ENCODE assay signal across 32 mouse cellular contexts in the genomic region with DNA sequence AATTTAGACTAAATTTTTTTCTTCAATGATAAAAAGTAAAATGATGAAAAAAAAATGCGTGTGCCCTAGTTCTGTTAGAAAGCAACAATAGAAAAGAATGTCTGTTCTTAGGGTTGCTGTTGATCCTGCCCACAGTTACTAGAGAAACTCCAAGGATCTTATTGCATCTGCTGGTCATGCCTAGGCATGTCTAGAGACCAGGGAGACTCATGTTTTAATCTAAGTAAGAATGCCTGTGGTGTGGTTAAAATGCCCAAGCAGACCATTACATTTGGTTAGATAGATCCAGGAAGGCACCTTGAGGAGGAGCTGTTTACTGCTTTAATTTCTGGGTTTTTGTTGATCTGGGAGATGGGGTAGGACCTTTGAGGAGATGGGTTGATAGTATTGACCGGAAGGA. TPM values are rescaled to one million over a fixed set of nuclear protein-coding genes. Genes with fewer than 3 reads are reported as not detected.
A peak's percentile ranks its signal among the peaks of the same experiment; 100 is the strongest.
DNase-seq lines count a peak whose midpoint lies in the region; ATAC-seq and TF ChIP-seq lines count a peak whose summit lies in the region.
"Had no signal": no experiment of that assay in that cellular context is flagged by ENCODE, and none has a peak within 500 bp of the region (broad histone marks: within the 10 kb centered on the region; RNA-seq: fewer than 3 reads in every experiment).

No protein-coding gene starts in this region.

- no peaks in the 10 kb centered on the region for H3K27me3 ChIP-seq in myocyte (ENCODE audit: control insufficient read depth, insufficient read depth, insufficient read length)
- peaks cover 34% of the 10 kb centered on the region for H3K27me3 ChIP-seq in midbrain, embryonic 10.5 days (ENCODE audit: low read depth, poor library complexity, severe bottlenecking)
- H3K27me3 ChIP-seq: intestine, embryonic 15.5 days had no signal

- WGBS in midbrain, embryonic 10.5 days = 77% methylated on average over 2 of the region's 2 CpGs

- H3K4me1 ChIP-seq in midbrain, embryonic 10.5 days = peaks cover 24% of the 10 kb centered on the region
- H3K4me1 ChIP-seq: heart, embryonic 12.5 days had no signal

- peak; percentile 8 for DNase-seq in urinary bladder, postnatal 14 days (ENCODE audit: low spot score)
- no peak for DNase-seq in urinary bladder, postnatal 4 days (ENCODE audit: low spot score in 2 of 2)
- DNase-seq in ES-CJ7 (ENCODE audit: low read depth, low spot score) = peak; percentile 8
- peak; percentile 37 for DNase-seq in NIH3T3 (ENCODE audit: low read depth)
- no peak for DNase-seq in midbrain, embryonic 10.5 days (ENCODE audit: low spot score)
- DNase-seq in embryo, embryonic 10 days (ENCODE audit: low spot score) = no peak
- DNase-seq: adrenal gland, adult 8-10 months; adrenal gland, postnatal 36 days; cerebellum, adult 18-20 months; cerebellum, adult 9-10 months; cerebellum, postnatal 14 days; forebrain, postnatal 0 days; gastrocnemius, adult 2 months; gastrocnemius, postnatal 14 days; heart, adult 18-20 months; heart, postnatal 10 days; heart, postnatal 36 days; kidney, adult 11 months had no signal

- no peak for ATAC-seq in granulocyte monocyte progenitor cell, adult 5-6 weeks (replicated peaks; ENCODE audit: poor library complexity, severe bottlenecking)
- ATAC-seq: activated CD4-positive, CD25-positive, alpha-beta regulatory T cell, adult 4 months; forebrain, embryonic 14.5 days; forebrain, postnatal 0 days; hindbrain, embryonic 16.5 days; intestine, embryonic 15.5 days had no signal

- H3K9me3 ChIP-seq in midbrain, embryonic 10.5 days (replicated peaks) = no peaks in the 10 kb centered on the region
- H3K9me3 ChIP-seq: embryonic facial prominence, embryonic 13.5 days; heart, embryonic 12.5 days; heart, embryonic 15.5 days; hindbrain, embryonic 10.5 days; hindbrain, embryonic 13.5 days; intestine, embryonic 15.5 days had no signal

- TF ChIP-seq POLR2A in myocyte (IDR thresholded peaks at IDR 0.05; ENCODE audit: insufficient read length, low read depth) = no peak

- H3K27ac ChIP-seq in midbrain, embryonic 10.5 days (replicated peaks) = no peak overlapping the region
- H3K27ac ChIP-seq: embryonic facial prominence, embryonic 13.5 days; gastrocnemius, adult 2 months; heart, embryonic 15.5 days; hindbrain, embryonic 10.5 days; hindbrain, embryonic 13.5 days; intestine, embryonic 15.5 days had no signal

- H3K4me2 ChIP-seq in myocyte (ENCODE audit: low read depth) = peak overlapping the region; percentile 60
- H3K4me2 ChIP-seq: embryonic facial prominence, embryonic 13.5 days; heart, embryonic 12.5 days; heart, embryonic 15.5 days; hindbrain, embryonic 13.5 days; intestine, embryonic 15.5 days had no signal

- no peaks in the 10 kb centered on the region for H3K36me3 ChIP-seq in myocyte (ENCODE audit: control insufficient read depth, insufficient read depth)
- H3K36me3 ChIP-seq in midbrain, embryonic 10.5 days = no peaks in the 10 kb centered on the region
- H3K36me3 ChIP-seq: embryonic facial prominence, embryonic 13.5 days; heart, embryonic 12.5 days; heart, embryonic 15.5 days; hindbrain, embryonic 10.5 days; hindbrain, embryonic 13.5 days; intestine, embryonic 15.5 days had no signal

- peak overlapping the region; percentile 31 for H3K4me3 ChIP-seq in myocyte
- no peak overlapping the region for H3K4me3 ChIP-seq in midbrain, embryonic 10.5 days
- H3K4me3 ChIP-seq: embryonic facial prominence, embryonic 13.5 days; gastrocnemius, adult 2 months; heart, embryonic 12.5 days; heart, embryonic 15.5 days; hindbrain, embryonic 10.5 days; hindbrain, embryonic 13.5 days; intestine, embryonic 15.5 days had no signal

- H3K79me2 ChIP-seq in myocyte (ENCODE audit: control insufficient read depth, insufficient read depth) = no peaks in the 10 kb centered on the region

- no peak overlapping the region for H3ac ChIP-seq in myocyte (ENCODE audit: control insufficient read depth, insufficient read length)

TF ChIP-seq in myocyte, 11 proteins besides CTCF, POLR2A, EP300 and RAD21:
- TF ChIP-seq USF1 (IDR thresholded peaks at IDR 0.05; ENCODE audit: low read depth) (no peak), MAX (IDR thresholded peaks at IDR 0.05; ENCODE audit: low read depth) (no peak), POLR2AphosphoS2 (IDR thresholded peaks at IDR 0.05; ENCODE audit: insufficient read length, low read depth) (no peak), CEBPB (IDR thresholded peaks at IDR 0.05; ENCODE audit: insufficient read depth, poor library complexity, severe bottlenecking) (0 out of 2 replicates have a peak, but pooled peaks have one; percentile 43)
TF ChIP-seq in myocyte: peak in this region for 1.

RNA-seq across cellular contexts. Expression of a gene that starts 3.9 kb away (rescaled TPM):
- 2.4 TPM for polyA plus RNA-seq in myocyte (2012; fragmentation: generic; extraction: Trizol)
- polyA plus RNA-seq in midbrain, embryonic 10.5 days (2016; fragmentation: Nextera tagmentation; extraction: Ambion mirVana) = not detected in 2 replicates
- not detected in 2 replicates for total RNA-seq in granulocyte monocyte progenitor cell, adult 5-6 weeks (2014; fragmentation: Nextera tagmentation)
- not detected in 2 replicates for total RNA-seq in granulocyte monocyte progenitor cell, adult 5-6 weeks (2017)
- total RNA-seq: gastrocnemius, adult 2 months; gastrocnemius, postnatal 14 days; gastrocnemius, postnatal 4 days; heart, postnatal 10 days; heart, postnatal 36 days had no signal
- polyA plus RNA-seq: activated CD4-positive, CD25-positive, alpha-beta regulatory T cell, adult 4 months; embryonic facial prominence, embryonic 13.5 days; forebrain, embryonic 11.5 days; frontal cortex, adult 2 months; heart, embryonic 12.5 days; heart, embryonic 15.5 days; intestine, embryonic 15.5 days had no signal

RNA-seq across cellular contexts. Expression of a gene that starts 28.9 kb away (rescaled TPM):
- polyA plus RNA-seq in myocyte (2012; fragmentation: generic; extraction: Trizol) = 18.7 TPM
- polyA plus RNA-seq in midbrain, embryonic 10.5 days (2016; fragmentation: Nextera tagmentation; extraction: Ambion mirVana) = 1.1 and 2.0 TPM in 2 replicates
- total RNA-seq in granulocyte monocyte progenitor cell, adult 5-6 weeks (2014; fragmentation: Nextera tagmentation) = 5.2 and 12.4 TPM in 2 replicates
- 17.6 and 35.0 TPM in 2 replicates for total RNA-seq in granulocyte monocyte progenitor cell, adult 5-6 weeks (2017)
- polyA plus RNA-seq: activated CD4-positive, CD25-positive, alpha-beta regulatory T cell, adult 4 months had no signal

RNA-seq across cellular contexts. Expression of a gene that starts 45.0 kb away (rescaled TPM):
- 0.04 TPM for polyA plus RNA-seq in myocyte (2012; fragmentation: generic; extraction: Trizol)
- polyA plus RNA-seq in midbrain, embryonic 10.5 days (2016; fragmentation: Nextera tagmentation; extraction: Ambion mirVana) = not detected in 2 replicates
- not detected in 2 replicates for total RNA-seq in granulocyte monocyte progenitor cell, adult 5-6 weeks (2014; fragmentation: Nextera tagmentation)
- not detected in 2 replicates for total RNA-seq in granulocyte monocyte progenitor cell, adult 5-6 weeks (2017)
- total RNA-seq: adrenal gland, adult 8-10 months; adrenal gland, postnatal 36 days; forebrain, postnatal 0 days; gastrocnemius, adult 2 months; gastrocnemius, postnatal 14 days; gastrocnemius, postnatal 4 days; heart, adult 18-20 months; heart, postnatal 10 days; heart, postnatal 36 days had no signal
- polyA plus RNA-seq: activated CD4-positive, CD25-positive, alpha-beta regulatory T cell, adult 4 months; embryonic facial prominence, embryonic 13.5 days; forebrain, embryonic 11.5 days; forebrain, embryonic 14.5 days; forebrain, postnatal 0 days; frontal cortex, adult 2 months; heart, embryonic 12.5 days; heart, embryonic 15.5 days; hindbrain, embryonic 10.5 days; hindbrain, embryonic 13.5 days; hindbrain, embryonic 16.5 days; intestine, embryonic 15.5 days had no signal

RNA-seq across cellular contexts. Expression of a gene that starts 59.6 kb away (rescaled TPM):
- 0.22 TPM for polyA plus RNA-seq in myocyte (2012; fragmentation: generic; extraction: Trizol)
- not detected in 2 replicates for polyA plus RNA-seq in midbrain, embryonic 10.5 days (2016; fragmentation: Nextera tagmentation; extraction: Ambion mirVana)
- 0.70 TPM in 1 of 2 replicates, not detected in the other for total RNA-seq in granulocyte monocyte progenitor cell, adult 5-6 weeks (2014; fragmentation: Nextera tagmentation)
- total RNA-seq in granulocyte monocyte progenitor cell, adult 5-6 weeks (2017) = 0.21 and 0.26 TPM in 2 replicates
- total RNA-seq: adrenal gland, adult 8-10 months; adrenal gland, postnatal 36 days; forebrain, postnatal 0 days; gastrocnemius, adult 2 months; gastrocnemius, postnatal 14 days; gastrocnemius, postnatal 4 days; heart, postnatal 10 days; heart, postnatal 36 days had no signal
- polyA plus RNA-seq: activated CD4-positive, CD25-positive, alpha-beta regulatory T cell, adult 4 months; forebrain, embryonic 11.5 days; forebrain, embryonic 14.5 days; frontal cortex, adult 2 months; heart, embryonic 12.5 days had no signal

Comparison
In these comparisons a context has a peak if more than half of its experiments do, and no peak if none do; other contexts are left out.
1. DNase-seq: peak in urinary bladder, postnatal 14 days (single experiment), ES-CJ7 (single experiment) and NIH3T3 (single experiment); none in urinary bladder, postnatal 4 days (0 of 2), midbrain, embryonic 10.5 days (single experiment) and embryo, embryonic 10 days (single experiment).